8 mouse cellular contexts compared by ENCODE assay signal in the genomic region with DNA sequence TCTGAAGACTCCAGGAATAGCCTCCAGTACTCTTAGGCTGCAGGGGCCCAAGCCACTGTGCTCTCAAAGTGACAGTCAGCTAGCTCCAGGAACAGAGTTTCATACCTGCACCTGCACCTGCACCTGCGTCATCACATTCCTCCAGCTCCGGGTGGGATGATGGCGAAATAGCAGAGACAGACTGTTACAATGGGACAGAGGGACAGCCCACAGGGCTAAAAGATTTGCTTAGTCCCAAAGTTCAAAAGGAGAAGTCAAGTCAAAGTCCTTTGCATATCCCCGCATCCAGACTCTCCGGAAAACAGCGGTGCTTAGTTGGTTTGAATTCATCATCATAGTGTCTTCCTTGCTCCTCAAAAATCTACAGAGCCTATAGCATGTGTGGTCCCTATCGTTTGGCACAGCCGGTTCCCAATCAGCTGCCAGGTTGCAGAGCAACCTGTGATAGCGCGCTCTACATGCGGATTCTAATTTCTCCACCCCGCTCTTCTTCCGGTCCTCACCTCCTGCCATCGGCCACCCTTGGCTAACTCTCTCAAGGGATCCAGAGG. TPM values are rescaled to one million over a fixed set of nuclear protein-coding genes. Genes with fewer than 3 reads are reported as not detected.
DNase-seq lines count a peak whose midpoint lies in the region; ATAC-seq and TF ChIP-seq lines count a peak whose summit lies in the region.

A gene (minus strand): TSS at position 51 of the 551 bp plus-strand sequence.

- no peak within 1 kb of the TSS for H3K27ac ChIP-seq in forebrain, embryonic 11.5 days (ENCODE audit: low read depth, low read length)
- no peak within 1 kb of the TSS for H3K27ac ChIP-seq in limb, embryonic 11.5 days (replicated peaks; ENCODE audit: low read depth, low read length)
- no peak within 1 kb of the TSS for H3K27ac ChIP-seq in neural tube, embryonic 14.5 days (ENCODE audit: low read depth, low read length)

- DNase-seq in lung, adult 2 months, result no peak
- no peak for DNase-seq in lung, postnatal 14 days
- no peak for DNase-seq in forebrain, embryonic 11.5 days (ENCODE audit: low spot score)
- DNase-seq in limb, embryonic 11.5 days (ENCODE audit: low spot score), result no peak
- DNase-seq in layer of hippocampus, postnatal 25 days (ENCODE audit: extremely low spot score in 1 of 2, low spot score in 1 of 2), result no peak
- DNase-seq in kidney, adult 11 months, result no peak

- H3K4me3 ChIP-seq in lung, adult 2 months (replicated peaks; ENCODE audit: extremely low read depth, low read depth, low read length), result peak within 1 kb of the TSS; percentile 42
- H3K4me3 ChIP-seq in forebrain, embryonic 11.5 days (ENCODE audit: low read depth, low read length), result peak within 1 kb of the TSS; percentile 20
- peak within 1 kb of the TSS; percentile 30 for H3K4me3 ChIP-seq in limb, embryonic 11.5 days (ENCODE audit: low read depth, low read length)
- H3K4me3 ChIP-seq in neural tube, embryonic 14.5 days (ENCODE audit: low read depth, low read length), result peak within 1 kb of the TSS; percentile 28

- TF ChIP-seq POLR2A in lung, adult 2 months (IDR thresholded peaks at IDR 0.05; ENCODE audit: borderline replicate concordance, extremely low read depth, low read depth, low read length), result no peak

- H3K9me3 ChIP-seq in forebrain, embryonic 11.5 days (ENCODE audit: control insufficient read depth, low read length), result no peaks in the 10 kb centered on the region
- no peaks in the 10 kb centered on the region for H3K9me3 ChIP-seq in limb, embryonic 11.5 days (ENCODE audit: control insufficient read depth, low read length)
- no peaks in the 10 kb centered on the region for H3K9me3 ChIP-seq in neural tube, embryonic 14.5 days (ENCODE audit: control insufficient read depth, low read length)

- no peaks in the 10 kb centered on the region for H3K36me3 ChIP-seq in forebrain, embryonic 11.5 days (ENCODE audit: control insufficient read depth, insufficient read depth, low read length)
- H3K36me3 ChIP-seq in limb, embryonic 11.5 days (ENCODE audit: control insufficient read depth, insufficient read depth, low read length), result no peaks in the 10 kb centered on the region
- H3K36me3 ChIP-seq in neural tube, embryonic 14.5 days (ENCODE audit: control insufficient read depth, insufficient read depth, low read length), result no peaks in the 10 kb centered on the region

- H3K27me3 ChIP-seq in forebrain, embryonic 11.5 days (ENCODE audit: control insufficient read depth, insufficient read depth, low read length), result peaks cover 38% of the 10 kb centered on the region
- H3K27me3 ChIP-seq in limb, embryonic 11.5 days (ENCODE audit: control insufficient read depth, insufficient read depth, low read length), result peaks cover 44% of the 10 kb centered on the region
- peaks cover 33% of the 10 kb centered on the region for H3K27me3 ChIP-seq in neural tube, embryonic 14.5 days (ENCODE audit: control insufficient read depth, insufficient read depth, low read length)

- 31% methylated on average over 14 of the region's 14 CpGs for WGBS in lung, adult 2 months
- WGBS in forebrain, embryonic 11.5 days, result 13% methylated on average over 14 of the region's 14 CpGs
- WGBS in limb, embryonic 11.5 days, result 16% methylated on average over 14 of the region's 14 CpGs
- WGBS in neural tube, embryonic 14.5 days, result 16% methylated on average over 14 of the region's 14 CpGs

- no peak for TF ChIP-seq CTCF in lung, adult 2 months (IDR thresholded peaks at IDR 0.05; ENCODE audit: insufficient read depth, low read length)

- H3K9ac ChIP-seq in forebrain, embryonic 11.5 days (ENCODE audit: low read length), result no peak within 1 kb of the TSS
- H3K9ac ChIP-seq in limb, embryonic 11.5 days (ENCODE audit: low read length), result peak within 1 kb of the TSS; percentile 34; the same call in 1 of the 2 replicates
- H3K9ac ChIP-seq in neural tube, embryonic 14.5 days (replicated peaks; ENCODE audit: low read depth, low read length), result no peak within 1 kb of the TSS; the same call in 1 of the 2 replicates

- H3K4me2 ChIP-seq in forebrain, embryonic 11.5 days (ENCODE audit: low read depth, low read length, severe bottlenecking), result peak within 1 kb of the TSS; percentile 26; the same call in 1 of the 2 replicates
- peak within 1 kb of the TSS; percentile 57 for H3K4me2 ChIP-seq in limb, embryonic 11.5 days (ENCODE audit: low read depth, severe bottlenecking)
- H3K4me2 ChIP-seq in neural tube, embryonic 14.5 days (ENCODE audit: low read depth, low read length), result peak within 1 kb of the TSS; percentile 51

- H3K4me1 ChIP-seq in lung, adult 2 months (ENCODE audit: control insufficient read depth, insufficient read depth, low read length), result no peaks in the 10 kb centered on the region
- no peaks in the 10 kb centered on the region for H3K4me1 ChIP-seq in forebrain, embryonic 11.5 days (replicated peaks; ENCODE audit: control insufficient read depth, insufficient read depth, low read length)
- 0 out of 2 replicates have a peak, but pooled peaks cover 4% of the 10 kb centered on the region for H3K4me1 ChIP-seq in limb, embryonic 11.5 days (ENCODE audit: control insufficient read depth, insufficient read depth, low read length)
- H3K4me1 ChIP-seq in neural tube, embryonic 14.5 days (ENCODE audit: control insufficient read depth, insufficient read depth, low read length), result no peaks in the 10 kb centered on the region

- no peak for ATAC-seq in forebrain, embryonic 11.5 days (replicated peaks; ENCODE audit: low FRiP score)
- ATAC-seq in limb, embryonic 11.5 days (ENCODE audit: insufficient number of reproducible peaks, low FRiP score, low TSS enrichment, low read depth), result no peak
- no peak for ATAC-seq in neural tube, embryonic 14.5 days (ENCODE audit: low read depth)
- no peak for ATAC-seq in CD4-positive, CD25-positive, alpha-beta regulatory T cell, adult 4 months

RNA-seq across cellular contexts. Expression of the gene that starts here (rescaled TPM):
- polyA plus RNA-seq in lung, adult 2 months (2012; rRNA removed), result 5.5 and 6.0 TPM in 2 replicates
- 0.12 and 0.15 TPM in 2 replicates for polyA plus RNA-seq in forebrain, embryonic 11.5 days (2014; fragmentation: Nextera tagmentation; extraction: Ambion mirVana)
- polyA plus RNA-seq in limb, embryonic 11.5 days (2014; fragmentation: Nextera tagmentation; extraction: Ambion mirVana), result 0.11 and 0.17 TPM in 2 replicates
- polyA plus RNA-seq in neural tube, embryonic 14.5 days (2014; fragmentation: Nextera tagmentation; extraction: Ambion mirVana), result 0.36 and 0.79 TPM in 2 replicates
- 1 to 10 TPM in 1 of 2 experiments, under 1 TPM in 1; 0.54 to 1.0 TPM for total RNA-seq in layer of hippocampus, postnatal 25 days (2021)
- polyA plus RNA-seq in CD4-positive, CD25-positive, alpha-beta regulatory T cell, adult 4 months (2017; shearing (Covaris generic)), result not detected
